Mouse (Mus musculus) liver, postnatal 0 days (tissue): ENCODE measurements at regions not wholly inside any gene's neighbourhood (a gene's known extent, or its start where the extent isn't known, plus 50 kb on each side); places are given as distances from the start of the nearest gene placed in this dataset.

Experiments used
- ATAC-seq: fragments of 200-750 bp; cut with Nextera tagmentation; 2 replicates; pipeline ENCODE4 v1.8.0; 2017; ENCODE audit warnings: mild to moderate bottlenecking, moderate library complexity
- DNase-seq: peaks from one replicate; pipeline ENCODE4 v3.0.0-alpha.2; 2016
- H3K27ac ChIP-seq: fragments of 300-500 bp; sonication (generic); 2 replicates; pipeline ENCODE4 v1.5.1; 2014; ENCODE audit warnings: antibody characterized with exemption, moderate library complexity, mild to moderate bottlenecking, low read depth
- H3K27me3 ChIP-seq: fragments of 300-500 bp; sonication (generic); 2 replicates; pipeline ENCODE4 v1.6.1; 2014; ENCODE audit warnings: low read length, control low read depth, mixed read lengths; ENCODE audit not compliant: insufficient read depth
- H3K36me3 ChIP-seq: fragments of 300-500 bp; sonication (generic); replicated peaks from 2 replicates; pipeline ENCODE4 v1.6.1; 2014; ENCODE audit warnings: mild to moderate bottlenecking, control low read depth, low read length, moderate library complexity, mixed read lengths; ENCODE audit not compliant: insufficient read depth
- H3K4me1 ChIP-seq: fragments of 300-500 bp; sonication (generic); 2 replicates; pipeline ENCODE4 v1.6.1; 2014; ENCODE audit warnings: antibody characterized with exemption, mild to moderate bottlenecking, control low read depth; ENCODE audit not compliant: insufficient read depth
- H3K4me2 ChIP-seq: fragments of 300-500 bp; sonication (generic); 2 replicates; pipeline ENCODE4 v1.6.1; 2014; ENCODE audit warnings: low read depth, mild to moderate bottlenecking, low read length, moderate library complexity, mixed read lengths
- H3K4me3 ChIP-seq: fragments of 300-500 bp; sonication (generic); 2 replicates; pipeline ENCODE4 v1.5.1; 2014; ENCODE audit warnings: low read depth, low read length
- H3K9ac ChIP-seq: fragments of 300-500 bp; sonication (generic); replicated peaks from 2 replicates; pipeline ENCODE4 v1.6.1; 2014; ENCODE audit warnings: mild to moderate bottlenecking, moderate library complexity
- H3K9me3 ChIP-seq: fragments of 300-500 bp; sonication (generic); 2 replicates; pipeline ENCODE4 v1.6.1; 2016; ENCODE audit warnings: mild to moderate bottlenecking, control low read depth, low read length, mixed read lengths
- CTCF ChIP-seq: sonication (generic); IDR thresholded peaks from 2 replicates; pipeline ENCODE4 v1.5.1; 2016; ENCODE audit warnings: antibody characterized with exemption, low read depth
- EP300 ChIP-seq: IDR thresholded peaks from 2 replicates; pipeline ENCODE4 v1.6.1; 2016; ENCODE audit warnings: antibody characterized with exemption, low read depth, mild to moderate bottlenecking
- WGBS: fragments of 180-500 bp; shearing (Covaris S2); extraction: QIAGEN DNeasy Blood & Tissue Kit; methylation state at CpG from one replicate; pipeline ENCODE4 v1.1.7; 2014; ENCODE audit not compliant: insufficient replicate concordance; 5-methylcytosine and 5-hydroxymethylcytosine counted together

GRCm38 (mm10) chr1:27895333-27895732, 884.7 kb downstream of the Gm597 start:
- no peak for ATAC-seq
- H3K36me3 ChIP-seq = no peaks in the 10 kb centered on the region
- no peak for DNase-seq
- H3K4me1 ChIP-seq = no peaks in the 10 kb centered on the region
- no peak overlapping the region for H3K9ac ChIP-seq
- H3K4me3 ChIP-seq = no peak overlapping the region
- H3K9me3 ChIP-seq = no peaks in the 10 kb centered on the region
- H3K4me2 ChIP-seq = no peak overlapping the region
- H3K27ac ChIP-seq = no peak overlapping the region
- TF ChIP-seq CTCF = no peak
- no peak for TF ChIP-seq EP300
- WGBS = 69% methylated on average over 1 of the region's 1 CpGs
- H3K27me3 ChIP-seq = no peaks in the 10 kb centered on the region

DNA sequence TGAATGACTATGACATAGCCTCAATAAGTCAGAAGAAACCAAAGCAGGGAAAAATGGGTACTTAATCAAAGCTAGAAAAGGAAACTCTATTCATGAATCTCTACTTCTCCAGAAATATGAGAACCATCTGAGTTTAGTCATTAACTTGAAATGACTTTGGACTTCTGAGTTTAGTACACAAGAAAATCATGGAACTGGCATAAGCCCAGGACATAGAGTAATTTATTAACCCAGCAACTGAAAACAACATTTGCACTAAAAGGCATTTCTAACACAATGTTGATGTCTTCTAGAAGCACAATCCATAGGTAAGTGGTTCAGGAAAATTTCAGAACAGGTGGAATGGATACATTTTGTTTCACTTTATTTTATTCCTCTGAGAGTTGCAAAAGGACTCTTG, 896.3 kb downstream of the Gm597 start:
- no peak overlapping the region for H3K27ac ChIP-seq
- no peak for TF ChIP-seq CTCF
- no peak for TF ChIP-seq EP300
- no peaks in the 10 kb centered on the region for H3K9me3 ChIP-seq
- DNase-seq (no peak), ATAC-seq (peak; percentile 62)
- H3K9ac ChIP-seq = no peak overlapping the region
- no peaks in the 10 kb centered on the region for H3K4me1 ChIP-seq
- no peak overlapping the region for H3K4me2 ChIP-seq
- H3K36me3 ChIP-seq = no peaks in the 10 kb centered on the region
- no peaks in the 10 kb centered on the region for H3K27me3 ChIP-seq
- no peak overlapping the region for H3K4me3 ChIP-seq
